Mouse (Mus musculus) limb, embryonic 10.5 days (tissue): ENCODE measurements around the gene Myo6. TPM values are rescaled to one million over a fixed set of nuclear protein-coding genes. Genes with fewer than 3 reads are reported as not detected.

Experiments
- DNase-seq: peaks from one replicate; pipeline ENCODE4 v3.0.0-alpha.2; 2017; ENCODE audit warnings: low spot score
- H3K27ac ChIP-seq: fragments of 300-500 bp; sonication (generic); 2 replicates; pipeline ENCODE4 v1.5.1; 2016; ENCODE audit warnings: mild to moderate bottlenecking
- H3K27me3 ChIP-seq: fragments of 300-500 bp; sonication (generic); 2 replicates; pipeline ENCODE4 v1.6.1; 2016; ENCODE audit warnings: low read depth, mild to moderate bottlenecking; ENCODE audit not compliant: poor library complexity, severe bottlenecking
- H3K36me3 ChIP-seq: fragments of 300-500 bp; sonication (generic); 2 replicates; pipeline ENCODE4 v1.6.1; 2016; ENCODE audit warnings: mild to moderate bottlenecking, moderate library complexity
- H3K4me1 ChIP-seq: fragments of 300-500 bp; sonication (generic); 2 replicates; pipeline ENCODE4 v1.6.1; 2016
- H3K4me3 ChIP-seq: fragments of 300-500 bp; sonication (generic); 2 replicates; pipeline ENCODE4 v1.5.1; 2016; ENCODE audit warnings: mild to moderate bottlenecking, moderate library complexity
- H3K9me3 ChIP-seq: fragments of 300-500 bp; sonication (generic); replicated peaks from 2 replicates; pipeline ENCODE4 v1.6.1; 2016; ENCODE audit warnings: mild to moderate bottlenecking
- WGBS: fragments of 180-500 bp; shearing (Covaris S2); methylation state at CpG from one replicate; pipeline ENCODE4 v1.1.7; 2016; 5-methylcytosine and 5-hydroxymethylcytosine counted together
- polyA plus RNA-seq: library from polyadenylated mRNA; unstranded; fragments of >200 nt; fragmentation: Nextera tagmentation; extraction: Ambion mirVana; gene quantifications from 2 replicates; pipeline ENCODE4 v1.2.1, GENCODE M21; 2016

Gene Myo6
- polyA plus RNA-seq, 1 experiment from 2014 or later = 5.9 TPM

- Histone ChIP-seq H3K4me3 (no peak overlapping the region), H3K36me3 (no peaks in the 10 kb centered on the region), H3K27ac (no peak overlapping the region), H3K4me1 (peaks cover 6% of the 10 kb centered on the region), H3K27me3 (peaks cover 3% of the 10 kb centered on the region; the same call in 1 of the 2 replicates), H3K9me3 (no peaks in the 10 kb centered on the region)
- DNase-seq = no peak
- 78% methylated on average over 14 of the region's 14 CpGs for WGBS
Observed at GRCm38 (mm10) chr9:80333998-80334605, 169.3 kb downstream of the Myo6 start.

GRCm38 (mm10) chr9:80335660-80336357, 171.0 kb downstream of the Myo6 start:
- WGBS = 85% methylated on average over 13 of the region's 13 CpGs
- Histone ChIP-seq H3K4me3 (no peak overlapping the region), H3K27ac (no peak overlapping the region), H3K27me3 (peaks cover 3% of the 10 kb centered on the region; the same call in 1 of the 2 replicates), H3K36me3 (no peaks in the 10 kb centered on the region), H3K9me3 (no peaks in the 10 kb centered on the region), H3K4me1 (peaks cover 6% of the 10 kb centered on the region)
- DNase-seq = no peak

- Histone ChIP-seq H3K4me1 (no peaks in the 10 kb centered on the region), H3K4me3 (no peak overlapping the region), H3K27me3 (no peaks in the 10 kb centered on the region), H3K27ac (no peak overlapping the region), H3K36me3 (no peaks in the 10 kb centered on the region), H3K9me3 (no peaks in the 10 kb centered on the region)
- DNase-seq = no peak
- WGBS = 91% methylated on average over 6 of the region's 6 CpGs
Observed at GRCm38 (mm10) chr9:80338026-80338425, 173.2 kb downstream of the Myo6 start.

GRCm38 (mm10) chr9:80340927-80341326, 176.1 kb downstream of the Myo6 start:
- DNase-seq = no peak
- 76% methylated on average over 1 of the region's 1 CpGs for WGBS

GRCm38 (mm10) chr9:80341756-80342155, 176.9 kb downstream of the Myo6 start:
- H3K9me3 ChIP-seq = no peaks in the 10 kb centered on the region
- H3K27ac ChIP-seq = no peak overlapping the region
- H3K4me3 ChIP-seq = no peak overlapping the region
- WGBS = 98% methylated on average over 16 of the region's 16 CpGs
- H3K4me1 ChIP-seq = no peaks in the 10 kb centered on the region
- H3K27me3 ChIP-seq = no peaks in the 10 kb centered on the region
- DNase-seq = no peak
- H3K36me3 ChIP-seq = no peaks in the 10 kb centered on the region

More at GRCm38 (mm10) chr9:80340927-80341326, 176.1 kb downstream of the Myo6 start:
- H3K36me3 ChIP-seq = no peaks in the 10 kb centered on the region
- no peak overlapping the region for H3K27ac ChIP-seq
- no peak overlapping the region for H3K4me3 ChIP-seq
- no peaks in the 10 kb centered on the region for H3K4me1 ChIP-seq
- H3K9me3 ChIP-seq = no peaks in the 10 kb centered on the region
- no peaks in the 10 kb centered on the region for H3K27me3 ChIP-seq

GRCm38 (mm10) chr9:80342520-80342919, 177.7 kb downstream of the Myo6 start:
- no peak for DNase-seq
- 90% methylated on average over 6 of the region's 6 CpGs for WGBS

GRCm38 (mm10) chr9:80344451-80345000, 179.7 kb downstream of the Myo6 start:
- H3K27ac ChIP-seq = no peak overlapping the region
- DNase-seq = no peak
- no peaks in the 10 kb centered on the region for H3K9me3 ChIP-seq
- H3K4me3 ChIP-seq = no peak overlapping the region
- no peaks in the 10 kb centered on the region for H3K27me3 ChIP-seq
- 90% methylated on average over 6 of the region's 6 CpGs for WGBS
- no peaks in the 10 kb centered on the region for H3K36me3 ChIP-seq
- no peaks in the 10 kb centered on the region for H3K4me1 ChIP-seq

More at GRCm38 (mm10) chr9:80342520-80342919, 177.7 kb downstream of the Myo6 start:
- Histone ChIP-seq H3K9me3 (no peaks in the 10 kb centered on the region), H3K4me1 (no peaks in the 10 kb centered on the region), H3K27ac (no peak overlapping the region), H3K36me3 (no peaks in the 10 kb centered on the region), H3K4me3 (no peak overlapping the region), H3K27me3 (no peaks in the 10 kb centered on the region)

- peaks cover 6% of the 10 kb centered on the region; the same call in 1 of the 2 replicates for H3K4me1 ChIP-seq
- H3K27ac ChIP-seq = no peak overlapping the region
- H3K27me3 ChIP-seq = no peaks in the 10 kb centered on the region
- no peaks in the 10 kb centered on the region for H3K9me3 ChIP-seq
- no peak for DNase-seq
- H3K36me3 ChIP-seq = no peaks in the 10 kb centered on the region
- no peak overlapping the region for H3K4me3 ChIP-seq
- WGBS = 77% methylated on average over 7 of the region's 7 CpGs
Observed at GRCm38 (mm10) chr9:80351295-80351677, 186.5 kb downstream of the Myo6 start.

GRCm38 (mm10) chr9:80351678-80352331, 187.0 kb downstream of the Myo6 start:
- H3K27ac ChIP-seq = no peak overlapping the region
- 47% methylated on average over 20 of the region's 20 CpGs for WGBS
- no peak overlapping the region for H3K4me3 ChIP-seq
- H3K4me1 ChIP-seq = peaks cover 6% of the 10 kb centered on the region; the same call in 1 of the 2 replicates
- peak; percentile 37 for DNase-seq
- H3K27me3 ChIP-seq = no peaks in the 10 kb centered on the region
- H3K9me3 ChIP-seq = no peaks in the 10 kb centered on the region
- no peaks in the 10 kb centered on the region for H3K36me3 ChIP-seq

- Histone ChIP-seq H3K36me3 (no peaks in the 10 kb centered on the region), H3K4me1 (no peaks in the 10 kb centered on the region), H3K9me3 (no peaks in the 10 kb centered on the region), H3K27ac (no peak overlapping the region), H3K27me3 (no peaks in the 10 kb centered on the region), H3K4me3 (no peak overlapping the region)
- no peak for DNase-seq
Observed at GRCm38 (mm10) chr9:80360063-80360462, 195.2 kb downstream of the Myo6 start.
